Mouse (Mus musculus): ENCODE measurements around the gene Acrbp. TPM values are rescaled to one million over a fixed set of nuclear protein-coding genes. Genes with fewer than 3 reads are reported as not detected.

Acrbp gene
- polyA plus RNA-seq (2014; fragmentation: Nextera tagmentation; extraction: Ambion mirVana) = 10.0 and 12.5 TPM in 2 replicates

DNA sequence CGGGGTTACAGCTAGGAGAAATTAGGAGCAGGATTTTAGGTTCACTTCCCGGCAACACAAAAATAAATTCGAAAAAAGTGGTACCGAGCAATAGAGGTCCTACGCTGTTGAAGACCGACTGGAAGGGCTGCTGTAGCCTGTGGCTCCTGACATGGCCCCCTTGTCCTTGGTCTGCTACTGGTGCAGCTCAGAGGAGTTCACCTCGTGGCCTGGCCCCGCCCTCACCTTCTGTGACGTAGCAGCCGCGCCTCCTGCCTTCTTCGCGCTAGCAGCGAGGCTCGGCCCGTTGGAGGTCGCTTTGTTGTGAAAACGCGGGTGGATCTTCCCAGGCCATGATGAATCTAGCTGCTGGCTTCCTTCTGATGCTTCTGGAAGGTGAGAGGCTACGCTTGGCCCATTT lies at the start of gene Acrbp:
TSS of gene Acrbp (plus strand) at position 12 of the 400 bp plus-strand sequence.
- WGBS = 27% methylated on average over 20 of the region's 20 CpGs
- no peaks in the 10 kb centered on the region for H3K27me3 ChIP-seq (ENCODE audit: control insufficient read depth, insufficient read depth, low read length)

DNA sequence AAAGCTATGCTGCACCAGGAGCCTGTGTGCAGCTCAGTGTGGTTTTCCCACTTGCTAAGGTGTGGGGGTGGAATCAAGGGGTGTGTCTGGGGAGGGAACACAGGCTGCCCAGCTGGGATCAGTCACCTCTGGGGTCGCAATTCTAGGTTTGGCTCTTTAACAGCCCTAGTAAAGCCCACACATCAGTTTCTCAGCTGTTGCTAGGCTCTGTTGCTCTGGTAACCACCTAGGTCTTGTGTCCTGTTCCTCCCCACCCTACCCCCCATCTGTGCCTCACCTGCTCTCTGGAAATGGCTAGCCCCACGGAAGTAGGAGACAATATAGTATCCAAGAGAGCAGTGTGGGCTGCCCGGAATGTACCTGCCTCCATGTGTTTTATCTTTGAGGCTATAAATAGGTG lies 45.8 kb upstream of the Acrbp start:
- Histone ChIP-seq H3K4me3 (ENCODE audit: low read depth, low read length) (no peak overlapping the region), H3K27me3 (ENCODE audit: control insufficient read depth, insufficient read depth, low read length) (peaks cover 14% of the 10 kb centered on the region), H3K4me2 (ENCODE audit: low read depth, low read length) (no peak overlapping the region), H3K9me3 (replicated peaks; ENCODE audit: control insufficient read depth, low read length) (no peaks in the 10 kb centered on the region), H3K9ac (replicated peaks; ENCODE audit: low read length) (no peak overlapping the region), H3K36me3 (replicated peaks; ENCODE audit: control insufficient read depth, insufficient read depth, low read depth, low read length) (no peaks in the 10 kb centered on the region), H3K4me1 (ENCODE audit: control insufficient read depth, insufficient read depth, low read length) (no peaks in the 10 kb centered on the region), H3K27ac (replicated peaks; ENCODE audit: low read depth, low read length) (no peak overlapping the region)
- no peak for DNase-seq (ENCODE audit: low spot score)
- ATAC-seq (replicated peaks; ENCODE audit: insufficient number of reproducible peaks, low FRiP score, low TSS enrichment, low read depth) = no peak
- 55% methylated on average over 3 of the region's 3 CpGs for WGBS

More for the DNA sequence above, at the start of gene Acrbp:
- 0 out of 2 replicates have a peak, but pooled peaks have one; percentile 22 for ATAC-seq (replicated peaks; ENCODE audit: insufficient number of reproducible peaks, low FRiP score, low TSS enrichment, low read depth)
- H3K36me3 ChIP-seq (replicated peaks; ENCODE audit: control insufficient read depth, insufficient read depth, low read depth, low read length) = peaks cover 9% of the 10 kb centered on the region
- H3K4me1 ChIP-seq (ENCODE audit: control insufficient read depth, insufficient read depth, low read length) = no peaks in the 10 kb centered on the region
- no peak within 1 kb of the TSS for H3K4me3 ChIP-seq (ENCODE audit: low read depth, low read length)
- H3K9ac ChIP-seq (replicated peaks; ENCODE audit: low read length) = no peak within 1 kb of the TSS
- no peak within 1 kb of the TSS for H3K27ac ChIP-seq (replicated peaks; ENCODE audit: low read depth, low read length)
- H3K9me3 ChIP-seq (replicated peaks; ENCODE audit: control insufficient read depth, low read length) = no peaks in the 10 kb centered on the region
- DNase-seq (ENCODE audit: low spot score) = no peak
- H3K4me2 ChIP-seq (ENCODE audit: low read depth, low read length) = no peak within 1 kb of the TSS

DNA sequence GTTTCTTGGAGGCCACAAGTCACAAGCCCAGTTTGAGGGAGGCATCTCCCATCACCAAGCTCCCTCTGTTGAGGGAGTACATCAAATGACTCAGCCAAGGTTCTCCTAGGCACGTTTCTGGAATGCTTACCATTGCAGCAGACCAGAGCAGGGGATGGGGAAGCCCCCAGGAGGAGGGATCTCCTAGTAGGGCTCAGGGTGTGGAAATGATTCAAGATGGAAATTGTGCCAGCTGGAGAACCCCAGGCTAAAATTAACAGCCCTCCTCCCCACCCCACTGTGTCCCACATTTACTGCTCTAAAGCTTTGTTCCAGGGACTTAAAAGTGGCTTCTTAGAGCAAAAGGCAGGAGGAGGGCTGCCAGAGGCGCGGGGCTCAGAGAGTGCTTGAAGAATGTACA lies 44.4 kb upstream of the Acrbp start:
- Histone ChIP-seq H3K9me3 (replicated peaks; ENCODE audit: control insufficient read depth, low read length) (no peaks in the 10 kb centered on the region), H3K36me3 (replicated peaks; ENCODE audit: control insufficient read depth, insufficient read depth, low read depth, low read length) (no peaks in the 10 kb centered on the region), H3K27ac (replicated peaks; ENCODE audit: low read depth, low read length) (no peak overlapping the region), H3K9ac (replicated peaks; ENCODE audit: low read length) (no peak overlapping the region), H3K4me2 (ENCODE audit: low read depth, low read length) (no peak overlapping the region), H3K4me3 (ENCODE audit: low read depth, low read length) (no peak overlapping the region), H3K4me1 (ENCODE audit: control insufficient read depth, insufficient read depth, low read length) (no peaks in the 10 kb centered on the region), H3K27me3 (ENCODE audit: control insufficient read depth, insufficient read depth, low read length) (peaks cover 3% of the 10 kb centered on the region; the same call in 1 of the 2 replicates)
- 41% methylated on average over 3 of the region's 3 CpGs for WGBS
- ATAC-seq (replicated peaks; ENCODE audit: insufficient number of reproducible peaks, low FRiP score, low TSS enrichment, low read depth) (no peak), DNase-seq (ENCODE audit: low spot score) (no peak)

DNA sequence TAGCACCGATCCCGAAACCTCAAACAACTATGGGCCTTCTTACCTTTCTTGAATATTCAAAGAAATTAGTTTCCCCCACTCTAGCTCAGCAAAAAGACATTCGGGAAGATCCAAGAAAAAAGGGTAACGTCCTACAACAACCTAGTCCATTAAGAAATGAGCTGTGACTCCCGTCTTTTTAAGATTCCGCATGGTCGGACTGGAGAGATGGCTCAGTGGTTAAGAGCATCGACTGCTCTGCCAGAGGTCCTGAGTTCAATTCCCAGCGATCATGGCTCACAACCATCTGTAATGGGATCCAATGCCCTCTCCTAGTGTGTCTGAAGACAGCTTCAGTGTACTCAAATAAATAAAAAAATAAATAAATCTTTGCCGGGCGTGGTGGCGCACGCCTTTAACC lies 41.4 kb upstream of the Acrbp start:
- peak overlapping the region; percentile 76 for H3K4me3 ChIP-seq (ENCODE audit: low read depth, low read length)
- ATAC-seq (replicated peaks; ENCODE audit: insufficient number of reproducible peaks, low FRiP score, low TSS enrichment, low read depth) (peak; percentile 0; the same call in 1 of the 2 replicates), DNase-seq (ENCODE audit: low spot score) (no peak)
- no peaks in the 10 kb centered on the region for H3K27me3 ChIP-seq (ENCODE audit: control insufficient read depth, insufficient read depth, low read length)
- H3K27ac ChIP-seq (replicated peaks; ENCODE audit: low read depth, low read length) = peak overlapping the region; percentile 97; the same call in 1 of the 2 replicates
- peak overlapping the region; percentile 46 for H3K4me2 ChIP-seq (ENCODE audit: low read depth, low read length)
- 45% methylated on average over 13 of the region's 13 CpGs for WGBS
- H3K9ac ChIP-seq (replicated peaks; ENCODE audit: low read length) = peak overlapping the region; percentile 46
- no peaks in the 10 kb centered on the region for H3K9me3 ChIP-seq (replicated peaks; ENCODE audit: control insufficient read depth, low read length)
- H3K36me3 ChIP-seq (replicated peaks; ENCODE audit: control insufficient read depth, insufficient read depth, low read depth, low read length) = no peaks in the 10 kb centered on the region; the same call in none of the 2 replicates
- no peaks in the 10 kb centered on the region; the same call in 1 of the 2 replicates for H3K4me1 ChIP-seq (ENCODE audit: control insufficient read depth, insufficient read depth, low read length)

DNA sequence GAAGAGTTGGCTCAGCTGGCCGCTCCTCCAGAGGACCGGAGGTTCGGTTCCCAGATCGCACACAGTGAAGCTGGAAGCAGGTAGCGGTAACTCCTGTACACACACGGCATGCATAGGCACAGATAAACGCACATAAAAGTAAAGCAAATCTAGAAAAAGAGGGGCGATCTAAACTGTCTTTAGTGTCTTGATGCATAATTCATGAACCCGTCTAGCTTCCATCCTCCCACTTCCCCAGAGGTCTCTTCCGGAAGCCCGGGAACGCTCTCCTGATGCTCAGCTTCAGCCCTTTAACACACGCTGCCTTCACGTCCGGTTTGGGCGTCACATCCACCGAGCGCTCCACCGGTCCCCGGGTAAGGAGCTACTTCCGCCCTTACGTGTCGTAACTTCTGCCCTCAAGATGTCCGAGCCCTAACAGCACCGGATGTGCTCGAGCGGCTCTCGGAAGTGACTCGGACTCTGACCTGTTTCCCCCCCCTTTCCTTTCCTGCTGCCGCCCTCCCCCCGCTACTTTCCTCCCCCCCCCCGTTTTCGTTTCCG lies 40.8 kb upstream of the Acrbp start:
- Histone ChIP-seq H3K4me3 (ENCODE audit: low read depth, low read length) (peak overlapping the region; percentile 76), H3K4me1 (ENCODE audit: control insufficient read depth, insufficient read depth, low read length) (no peaks in the 10 kb centered on the region; the same call in 1 of the 2 replicates), H3K4me2 (ENCODE audit: low read depth, low read length) (peak overlapping the region; percentile 46), H3K9ac (replicated peaks; ENCODE audit: low read length) (peak overlapping the region; percentile 95), H3K9me3 (replicated peaks; ENCODE audit: control insufficient read depth, low read length) (no peaks in the 10 kb centered on the region), H3K36me3 (replicated peaks; ENCODE audit: control insufficient read depth, insufficient read depth, low read depth, low read length) (no peaks in the 10 kb centered on the region; the same call in none of the 2 replicates), H3K27ac (replicated peaks; ENCODE audit: low read depth, low read length) (peak overlapping the region; percentile 97), H3K27me3 (ENCODE audit: control insufficient read depth, insufficient read depth, low read length) (no peaks in the 10 kb centered on the region)
- ATAC-seq (replicated peaks; ENCODE audit: insufficient number of reproducible peaks, low FRiP score, low TSS enrichment, low read depth) (peak; percentile 98), DNase-seq (ENCODE audit: low spot score) (peak; percentile 99)
- WGBS = under 1% methylated on average over 32 of the region's 34 CpGs

DNA sequence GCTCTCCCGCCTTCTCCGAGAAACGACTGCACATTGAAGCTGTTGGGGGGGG lies 40.5 kb upstream of the Acrbp start, which contains the start of gene Zfp384:
TSS of gene Zfp384 (plus strand) at position 17 of the 52 bp plus-strand sequence.
- Histone ChIP-seq H3K9me3 (replicated peaks; ENCODE audit: control insufficient read depth, low read length) (no peaks in the 10 kb centered on the region), H3K27ac (replicated peaks; ENCODE audit: low read depth, low read length) (peak within 1 kb of the TSS; percentile 97), H3K27me3 (ENCODE audit: control insufficient read depth, insufficient read depth, low read length) (no peaks in the 10 kb centered on the region), H3K36me3 (replicated peaks; ENCODE audit: control insufficient read depth, insufficient read depth, low read depth, low read length) (no peaks in the 10 kb centered on the region; the same call in none of the 2 replicates), H3K9ac (replicated peaks; ENCODE audit: low read length) (peak within 1 kb of the TSS; percentile 95), H3K4me3 (ENCODE audit: low read depth, low read length) (peak within 1 kb of the TSS; percentile 76), H3K4me2 (ENCODE audit: low read depth, low read length) (peak within 1 kb of the TSS; percentile 70), H3K4me1 (ENCODE audit: control insufficient read depth, insufficient read depth, low read length) (no peaks in the 10 kb centered on the region; the same call in 1 of the 2 replicates)
- 0% methylated on average over 3 of the region's 3 CpGs for WGBS
- no peak for DNase-seq (ENCODE audit: low spot score)
- ATAC-seq (replicated peaks; ENCODE audit: insufficient number of reproducible peaks, low FRiP score, low TSS enrichment, low read depth) = no peak

DNA sequence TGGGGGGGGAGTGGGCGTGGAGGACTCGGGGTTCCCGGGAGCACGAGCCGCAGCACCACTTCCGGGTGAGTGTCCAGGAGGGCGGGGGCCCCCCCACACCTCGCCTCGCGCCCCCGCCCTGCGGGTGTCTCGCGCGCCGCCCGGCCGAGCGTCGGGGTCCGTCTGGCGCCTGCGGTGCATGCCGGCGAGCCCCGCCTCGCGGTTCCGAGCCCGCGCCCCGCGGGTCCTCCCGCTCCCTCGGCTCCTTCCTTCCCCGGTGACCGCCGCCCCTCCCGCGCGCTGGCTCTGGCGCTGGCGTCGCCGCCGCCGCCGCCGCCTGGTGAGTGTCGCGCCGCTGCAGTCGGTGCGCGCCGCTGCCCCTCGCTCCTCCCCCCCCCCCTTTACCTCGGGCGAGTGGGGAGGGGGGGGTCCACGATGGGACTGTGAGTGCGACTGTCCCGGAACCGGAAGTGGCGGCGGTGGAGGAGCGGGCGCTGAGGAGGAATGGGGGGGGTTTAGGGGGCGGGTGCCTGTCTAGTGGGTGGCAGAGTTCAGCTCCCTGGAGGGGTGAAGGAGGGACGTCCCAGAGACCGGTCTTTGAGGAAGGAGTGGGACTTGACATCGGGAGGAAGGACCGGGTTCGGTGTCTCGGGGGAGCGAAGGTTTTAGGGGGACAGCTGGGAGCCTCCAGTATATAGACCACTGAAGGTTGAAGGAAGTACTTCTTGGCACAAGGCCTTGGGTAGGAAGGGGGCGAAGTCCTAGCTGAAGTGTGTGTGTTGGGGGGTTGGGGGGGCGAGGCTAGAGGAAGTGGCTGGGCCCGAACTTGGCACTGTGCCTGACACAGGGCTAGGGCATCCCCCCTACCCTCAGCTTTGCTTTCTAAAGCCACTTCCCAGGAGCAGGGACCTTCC lies 40.1 kb upstream of the Acrbp start:
- Histone ChIP-seq H3K9ac (replicated peaks; ENCODE audit: low read length) (peak overlapping the region; percentile 95), H3K36me3 (replicated peaks; ENCODE audit: control insufficient read depth, insufficient read depth, low read depth, low read length) (no peaks in the 10 kb centered on the region; the same call in none of the 2 replicates), H3K27me3 (ENCODE audit: control insufficient read depth, insufficient read depth, low read length) (no peaks in the 10 kb centered on the region), H3K4me2 (ENCODE audit: low read depth, low read length) (peak overlapping the region; percentile 70), H3K27ac (replicated peaks; ENCODE audit: low read depth, low read length) (peak overlapping the region; percentile 97), H3K4me3 (ENCODE audit: low read depth, low read length) (peak overlapping the region; percentile 76), H3K4me1 (ENCODE audit: control insufficient read depth, insufficient read depth, low read length) (no peaks in the 10 kb centered on the region; the same call in 1 of the 2 replicates), H3K9me3 (replicated peaks; ENCODE audit: control insufficient read depth, low read length) (no peaks in the 10 kb centered on the region)
- ATAC-seq (replicated peaks; ENCODE audit: insufficient number of reproducible peaks, low FRiP score, low TSS enrichment, low read depth) (peak; percentile 83), DNase-seq (ENCODE audit: low spot score) (peak; percentile 89)
- under 1% methylated on average over 46 of the region's 78 CpGs for WGBS

DNA sequence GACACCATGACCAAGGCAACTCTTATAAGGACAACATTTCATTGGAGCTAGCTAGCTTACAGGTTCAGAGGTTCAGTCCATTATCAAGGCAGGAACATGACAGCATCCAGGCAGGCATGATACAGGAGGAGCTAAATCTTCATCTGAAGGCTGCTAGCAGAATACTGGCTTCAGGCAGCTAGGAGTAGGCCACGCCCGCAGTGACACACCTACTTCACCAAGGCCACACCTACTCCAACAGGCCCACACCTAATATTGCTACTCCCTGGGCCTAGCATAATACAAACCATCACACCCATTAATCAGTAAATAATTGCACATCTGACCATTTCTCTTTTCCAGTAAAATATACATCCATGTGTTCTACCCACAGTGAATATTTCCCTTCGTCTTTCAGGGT lies 31.8 kb upstream of the Acrbp start:
- H3K4me3 ChIP-seq (ENCODE audit: low read depth, low read length) = no peak overlapping the region
- DNase-seq (ENCODE audit: low spot score) (no peak), ATAC-seq (replicated peaks; ENCODE audit: insufficient number of reproducible peaks, low FRiP score, low TSS enrichment, low read depth) (no peak)
- H3K27ac ChIP-seq (replicated peaks; ENCODE audit: low read depth, low read length) = no peak overlapping the region
- H3K4me1 ChIP-seq (ENCODE audit: control insufficient read depth, insufficient read depth, low read length) = no peaks in the 10 kb centered on the region
- no peaks in the 10 kb centered on the region for H3K9me3 ChIP-seq (replicated peaks; ENCODE audit: control insufficient read depth, low read length)
- H3K9ac ChIP-seq (replicated peaks; ENCODE audit: low read length) = no peak overlapping the region
- no peak overlapping the region for H3K4me2 ChIP-seq (ENCODE audit: low read depth, low read length)
- H3K36me3 ChIP-seq (replicated peaks; ENCODE audit: control insufficient read depth, insufficient read depth, low read depth, low read length) = no peaks in the 10 kb centered on the region; the same call in 1 of the 2 replicates
- H3K27me3 ChIP-seq (ENCODE audit: control insufficient read depth, insufficient read depth, low read length) = no peaks in the 10 kb centered on the region
- 89% methylated on average over 3 of the region's 3 CpGs for WGBS
